Mouse (Mus musculus) heart, embryonic 11.5 days (tissue): Measurements from ENCODE around the gene Urod. TPM values are rescaled to one million over a fixed set of nuclear protein-coding genes. Genes with fewer than 3 reads are reported as not detected.

Experiments used
- ATAC-seq: fragments of 200-750 bp; cut with Nextera tagmentation; replicated peaks from 2 replicates; pipeline ENCODE4 v1.8.0; 2017; ENCODE audit warnings: moderate library complexity; ENCODE audit not compliant: insufficient number of reproducible peaks, low FRiP score, low TSS enrichment
- H3K27ac ChIP-seq: fragments of 300-500 bp; sonication (generic); 2 replicates; pipeline ENCODE4 v1.5.1; 2014; ENCODE audit warnings: mild to moderate bottlenecking, low read depth, low read length
- H3K27me3 ChIP-seq: fragments of 300-500 bp; sonication (generic); 2 replicates; pipeline ENCODE4 v1.6.1; 2014; ENCODE audit warnings: mild to moderate bottlenecking, low read length, mixed read lengths; ENCODE audit not compliant: control insufficient read depth, insufficient read depth
- H3K36me3 ChIP-seq: fragments of 300-500 bp; sonication (generic); 2 replicates; pipeline ENCODE4 v1.6.1; 2014; ENCODE audit warnings: mild to moderate bottlenecking, low read length, moderate library complexity, mixed read lengths; ENCODE audit not compliant: control insufficient read depth, insufficient read depth
- H3K4me1 ChIP-seq: fragments of 300-500 bp; sonication (generic); 2 replicates; pipeline ENCODE4 v1.6.1; 2014; ENCODE audit warnings: low read length; ENCODE audit not compliant: control insufficient read depth, insufficient read depth
- H3K4me2 ChIP-seq: fragments of 300-500 bp; sonication (generic); 2 replicates; pipeline ENCODE4 v1.6.1; 2014; ENCODE audit warnings: mild to moderate bottlenecking, moderate library complexity
- H3K4me3 ChIP-seq: fragments of 300-500 bp; sonication (generic); 2 replicates; pipeline ENCODE4 v1.5.1; 2014; ENCODE audit warnings: low read depth, low read length
- H3K9ac ChIP-seq: fragments of 300-500 bp; sonication (generic); 2 replicates; pipeline ENCODE4 v1.6.1; 2014; ENCODE audit warnings: mild to moderate bottlenecking, low read depth, low read length, moderate library complexity
- H3K9me3 ChIP-seq: fragments of 300-500 bp; sonication (generic); replicated peaks from 2 replicates; pipeline ENCODE4 v1.6.1; 2016; ENCODE audit warnings: low read length; ENCODE audit not compliant: control insufficient read depth
- WGBS: fragments of 180-500 bp; shearing (Covaris S2); extraction: QIAGEN DNeasy Blood & Tissue Kit; methylation state at CpG from one replicate; pipeline ENCODE4 v1.1.7; 2014; ENCODE audit not compliant: insufficient replicate concordance; 5-methylcytosine and 5-hydroxymethylcytosine counted together
- polyA plus RNA-seq: library from polyadenylated mRNA; unstranded; fragments of >200 nt; fragmentation: Nextera tagmentation; extraction: Ambion mirVana; gene quantifications from 2 replicates; pipeline ENCODE4 v1.2.1, GENCODE M21; 2014

The Urod gene
- polyA plus RNA-seq, 1 experiment from 2014 or later: 140 TPM

DNA sequence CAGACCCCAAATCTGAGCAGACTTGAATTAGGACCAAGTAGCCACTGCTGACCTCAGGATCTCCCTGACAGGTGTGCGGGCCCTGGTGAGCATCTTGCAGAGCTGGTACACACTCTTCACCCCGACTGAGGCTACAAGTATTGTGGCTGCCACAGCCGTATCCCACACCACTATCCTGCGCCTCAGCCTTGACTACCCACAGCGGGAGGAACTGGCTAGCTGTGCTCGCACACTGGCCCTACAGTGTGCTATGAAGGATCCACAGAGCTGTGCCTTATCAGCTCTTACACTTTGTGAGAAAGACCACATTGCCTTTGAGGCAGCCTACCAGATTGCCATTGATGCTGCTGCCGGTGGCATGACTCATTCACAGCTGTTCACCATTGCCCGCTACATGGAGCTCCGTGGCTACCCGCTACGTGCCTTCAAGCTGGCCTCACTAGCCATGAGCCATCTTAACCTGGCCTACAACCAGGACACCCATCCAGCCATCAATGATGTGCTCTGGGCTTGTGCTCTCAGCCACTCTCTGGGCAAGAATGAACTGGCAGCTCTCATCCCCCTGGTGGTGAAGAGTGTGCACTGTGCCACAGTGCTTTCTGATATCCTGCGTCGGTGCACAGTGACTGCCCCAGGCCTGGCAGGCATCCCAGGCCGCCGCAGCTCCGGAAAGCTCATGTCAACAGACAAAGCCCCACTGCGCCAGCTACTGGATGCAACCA, 7.7 kb downstream of the Urod start:
- Histone ChIP-seq H3K27me3 (no peaks in the 10 kb centered on the region), H3K4me3 (no peak overlapping the region), H3K9me3 (no peaks in the 10 kb centered on the region), H3K36me3 (no peaks in the 10 kb centered on the region; the same call in 1 of the 2 replicates), H3K4me1 (no peaks in the 10 kb centered on the region), H3K4me2 (no peak overlapping the region), H3K9ac (no peak overlapping the region), H3K27ac (no peak overlapping the region)
- 54% methylated on average over 17 of the region's 17 CpGs for WGBS
- ATAC-seq: 0 out of 2 replicates have a peak, but pooled peaks have one; percentile 43

DNA sequence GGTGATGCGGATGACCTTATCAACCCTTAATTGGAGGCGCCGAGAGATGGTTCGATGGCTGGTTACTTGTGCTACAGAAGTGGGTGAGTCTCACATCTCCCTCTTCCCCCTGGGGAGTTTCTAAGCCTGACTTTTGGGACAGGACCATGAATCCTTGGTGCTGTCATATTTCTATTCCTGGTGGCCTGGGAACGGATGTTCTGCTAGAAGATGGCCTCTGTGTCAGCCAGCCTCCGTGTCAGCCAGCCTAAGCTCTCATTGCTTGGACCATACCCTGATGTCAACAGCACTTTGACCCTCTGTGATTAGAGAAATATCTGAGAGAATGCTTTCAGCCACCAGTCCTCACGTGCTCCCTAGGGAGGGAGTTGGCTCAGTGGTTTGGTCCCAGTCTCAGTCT, 8.5 kb downstream of the Urod start:
- Histone ChIP-seq H3K36me3 (no peaks in the 10 kb centered on the region; the same call in 1 of the 2 replicates), H3K4me2 (no peak overlapping the region), H3K27me3 (no peaks in the 10 kb centered on the region), H3K27ac (no peak overlapping the region), H3K4me3 (no peak overlapping the region), H3K4me1 (no peaks in the 10 kb centered on the region), H3K9ac (no peak overlapping the region), H3K9me3 (no peaks in the 10 kb centered on the region)
- ATAC-seq: no peak
- 89% methylated on average over 7 of the region's 7 CpGs for WGBS

DNA sequence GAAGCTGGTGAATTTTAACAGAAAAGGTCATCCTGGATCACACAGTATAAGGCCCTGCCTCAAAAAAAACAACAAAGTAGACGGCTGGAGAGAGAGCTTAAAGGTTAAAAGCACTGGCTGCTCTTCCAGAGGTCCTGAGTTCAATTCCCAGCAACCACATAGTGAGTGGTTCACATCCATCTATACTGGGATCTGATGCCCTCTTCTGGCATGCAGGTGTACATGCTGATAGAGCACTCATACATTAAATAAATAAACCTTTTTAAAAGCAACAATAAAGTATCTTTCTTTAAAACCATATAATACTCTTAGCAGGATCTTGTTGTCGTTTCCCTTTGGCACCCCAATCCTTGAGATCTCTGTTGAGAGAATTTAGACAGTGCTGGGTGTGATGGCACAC, 17.7 kb downstream of the Urod start:
- Histone ChIP-seq H3K4me2 (no peak overlapping the region), H3K4me1 (no peaks in the 10 kb centered on the region), H3K9me3 (no peaks in the 10 kb centered on the region), H3K36me3 (no peaks in the 10 kb centered on the region), H3K9ac (no peak overlapping the region), H3K27me3 (no peaks in the 10 kb centered on the region), H3K27ac (no peak overlapping the region), H3K4me3 (no peak overlapping the region)
- WGBS: 63% methylated on average over 2 of the region's 2 CpGs
- no peak for ATAC-seq

DNA sequence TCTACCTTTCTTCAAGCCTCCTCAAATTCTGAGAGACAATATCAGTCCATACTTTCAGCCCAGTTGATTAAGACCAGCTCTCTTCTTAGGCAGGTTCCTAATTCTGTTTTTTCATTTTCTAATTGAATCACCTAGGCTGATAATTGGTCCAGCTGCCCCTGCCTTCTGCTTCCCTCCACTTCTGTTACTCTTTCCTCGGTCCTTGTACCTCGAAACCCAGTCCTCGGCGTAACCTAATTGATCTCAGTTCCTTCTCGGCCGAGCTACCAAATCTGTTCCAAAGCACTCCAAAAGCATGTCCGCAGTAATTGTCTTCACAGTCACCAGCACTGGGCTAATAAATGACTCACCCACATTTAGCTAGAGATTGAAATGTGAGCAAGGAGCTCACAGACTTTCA, 39.3 kb downstream of the Urod start:
- Histone ChIP-seq H3K9me3 (no peaks in the 10 kb centered on the region), H3K9ac (no peak overlapping the region), H3K27me3 (no peaks in the 10 kb centered on the region), H3K27ac (no peak overlapping the region), H3K36me3 (no peaks in the 10 kb centered on the region), H3K4me2 (no peak overlapping the region), H3K4me1 (no peaks in the 10 kb centered on the region), H3K4me3 (no peak overlapping the region)
- ATAC-seq: no peak
- 81% methylated on average over 7 of the region's 7 CpGs for WGBS

DNA sequence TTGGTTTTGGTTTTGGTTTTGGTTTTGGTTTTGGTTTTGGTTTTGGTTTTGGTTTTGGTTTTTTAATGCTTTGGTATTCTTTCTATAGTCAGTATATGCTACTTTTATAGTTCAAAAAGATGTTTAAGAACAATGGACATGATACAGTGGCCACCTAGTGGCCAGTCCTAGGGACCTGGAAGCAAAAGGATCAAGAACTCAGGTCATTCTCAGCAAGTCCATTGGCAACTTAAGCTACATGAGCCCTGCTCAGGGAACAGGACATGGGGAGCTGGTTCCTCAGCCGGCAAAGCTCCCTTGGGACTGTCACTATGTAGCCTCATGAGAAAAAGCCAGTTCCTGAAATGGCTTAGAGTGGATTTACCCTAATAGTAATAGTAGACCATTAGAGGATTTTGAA, 42.6 kb downstream of the Urod start:
- Histone ChIP-seq H3K4me2 (no peak overlapping the region), H3K9me3 (no peaks in the 10 kb centered on the region), H3K27ac (no peak overlapping the region), H3K4me3 (no peak overlapping the region), H3K9ac (no peak overlapping the region), H3K27me3 (no peaks in the 10 kb centered on the region), H3K4me1 (no peaks in the 10 kb centered on the region), H3K36me3 (no peaks in the 10 kb centered on the region)
- no peak for ATAC-seq
- 44% methylated on average over 1 of the region's 1 CpGs for WGBS

DNA sequence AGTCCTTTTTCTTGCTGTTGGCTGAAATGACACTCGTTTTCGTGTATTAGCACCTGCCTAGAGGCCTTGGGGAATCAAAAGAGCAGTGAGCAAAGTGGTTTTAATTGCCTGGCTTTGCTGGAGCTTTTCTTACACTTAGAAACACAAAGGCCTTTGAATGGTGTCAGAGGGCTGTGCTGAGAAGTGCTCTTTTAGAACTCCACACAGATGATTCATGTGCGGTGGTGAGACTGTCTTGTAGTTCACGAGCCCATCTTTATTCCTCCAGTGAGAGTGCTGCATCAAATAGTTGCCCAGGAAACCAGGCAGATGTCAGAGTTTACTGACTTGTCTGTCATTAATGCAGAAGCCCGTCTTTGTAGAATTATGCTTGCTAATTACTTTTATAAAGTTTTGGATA, 50.2 kb downstream of the Urod start:
- Histone ChIP-seq H3K9ac (no peak overlapping the region), H3K27me3 (no peaks in the 10 kb centered on the region), H3K4me2 (no peak overlapping the region), H3K27ac (no peak overlapping the region), H3K36me3 (no peaks in the 10 kb centered on the region), H3K9me3 (no peaks in the 10 kb centered on the region), H3K4me1 (no peaks in the 10 kb centered on the region), H3K4me3 (no peak overlapping the region)
- 73% methylated on average over 5 of the region's 5 CpGs for WGBS
- no peak for ATAC-seq

DNA sequence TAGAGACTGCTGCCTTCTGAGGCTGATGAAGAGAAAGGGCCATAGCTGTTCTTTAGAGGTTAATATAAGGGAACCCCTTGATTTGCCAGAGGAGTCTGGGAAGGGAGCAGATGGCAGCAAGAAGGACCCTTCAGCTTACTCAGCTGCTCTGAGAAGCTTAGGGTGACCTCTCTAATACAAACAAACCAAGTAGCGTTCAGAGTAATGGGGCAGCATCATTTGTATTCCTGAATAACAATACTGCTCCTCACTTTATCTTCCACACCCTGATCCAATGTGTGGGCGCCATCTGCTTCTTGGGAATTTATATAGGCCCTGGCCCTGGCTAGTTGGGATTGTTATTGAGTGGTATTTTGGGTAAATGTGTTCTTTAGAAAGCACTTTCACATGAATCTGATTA, 51.5 kb downstream of the Urod start:
- H3K4me2 ChIP-seq: no peak overlapping the region
- no peaks in the 10 kb centered on the region for H3K9me3 ChIP-seq
- no peaks in the 10 kb centered on the region for H3K4me1 ChIP-seq
- ATAC-seq: no peak
- H3K4me3 ChIP-seq: no peak overlapping the region
- no peak overlapping the region for H3K27ac ChIP-seq
- H3K36me3 ChIP-seq: no peaks in the 10 kb centered on the region
- H3K9ac ChIP-seq: no peak overlapping the region
- no peaks in the 10 kb centered on the region for H3K27me3 ChIP-seq
- WGBS: 54% methylated on average over 2 of the region's 2 CpGs

Other genes starting within 250 kb of the Urod start
- 21.5 and 25.1 TPM in 2 replicates for gene Toe1, start 186.8 kb downstream of the Urod start, polyA plus RNA-seq
- gene Mutyh, start 186.7 kb downstream of the Urod start, polyA plus RNA-seq: 10.9 and 12.0 TPM in 2 replicates
- gene Hpdl, start 172.7 kb downstream of the Urod start, polyA plus RNA-seq: 0.84 and 1.1 TPM in 2 replicates
- gene Zswim5, start 117.0 kb downstream of the Urod start, polyA plus RNA-seq: 0.86 and 1.2 TPM in 2 replicates
- gene Hectd3, start 904 bp upstream of the Urod start, polyA plus RNA-seq: 4.3 and 6.4 TPM in 2 replicates
- 34.1 and 36.9 TPM in 2 replicates for gene Eif2b3, start 25.0 kb upstream of the Urod start, polyA plus RNA-seq
- 2.2 and 2.4 TPM in 2 replicates for gene Ptch2, start 101.7 kb upstream of the Urod start, polyA plus RNA-seq
- 2.2 and 4.0 TPM in 2 replicates for gene Btbd19, start 131.3 kb upstream of the Urod start, polyA plus RNA-seq
- not detected in 2 replicates for gene Tctex1d4, start 132.4 kb upstream of the Urod start, polyA plus RNA-seq
- 0.99 and 1.3 TPM in 2 replicates for gene Plk3, start 139.6 kb upstream of the Urod start, polyA plus RNA-seq
- gene Rps8, start 161.8 kb upstream of the Urod start, polyA plus RNA-seq: 764 and 894 TPM in 2 replicates
- 45.5 and 47.8 TPM in 2 replicates for gene Kif2c, start 188.2 kb upstream of the Urod start, polyA plus RNA-seq